Mouse (Mus musculus): ENCODE data around the gene Ntmt1.

The Ntmt1 gene

GRCm38 (mm10) chr2:30826825-30827748, 19.5 kb downstream of the Ntmt1 start:
- peak; percentile 25 to 35 for DNase-seq (ENCODE audit: low spot score in 2 of 2)

GRCm38 (mm10) chr2:30827749-30828475, 20.3 kb downstream of the Ntmt1 start:
- DNase-seq (ENCODE audit: low spot score in 2 of 2), result peak; percentile 86 to 98

GRCm38 (mm10) chr2:30829315-30829714, 21.7 kb downstream of the Ntmt1 start:
- peak; percentile 32 to 62 for DNase-seq (ENCODE audit: low spot score in 2 of 2)

GRCm38 (mm10) chr2:30830283-30830795, 22.7 kb downstream of the Ntmt1 start, which contains the start of gene Asb6:
Gene Asb6 (minus strand): TSS chr2:30830333.
- no peak for DNase-seq (ENCODE audit: low spot score in 2 of 2)

GRCm38 (mm10) chr2:30833644-30834043, 26.0 kb downstream of the Ntmt1 start:
- no peak for DNase-seq (ENCODE audit: low spot score in 2 of 2)

- no peak for DNase-seq (ENCODE audit: low spot score in 2 of 2)
Observed at GRCm38 (mm10) chr2:30834373-30835022, 26.9 kb downstream of the Ntmt1 start, which contains the start of gene Prrx2. Gene Prrx2 (plus strand): TSS chr2:30834972.

GRCm38 (mm10) chr2:30836238-30836990, 28.8 kb downstream of the Ntmt1 start:
- DNase-seq (ENCODE audit: low spot score in 2 of 2), result no peak

- DNase-seq (ENCODE audit: low spot score in 2 of 2), result no peak
Observed at GRCm38 (mm10) chr2:30842615-30843014, 35.0 kb downstream of the Ntmt1 start.

- no peak for DNase-seq (ENCODE audit: low spot score in 2 of 2)
Observed at GRCm38 (mm10) chr2:30845152-30846070, 37.8 kb downstream of the Ntmt1 start.

GRCm38 (mm10) chr2:30846236-30846635, 38.6 kb downstream of the Ntmt1 start:
- DNase-seq (ENCODE audit: low spot score in 2 of 2), result no peak

GRCm38 (mm10) chr2:30846723-30847122, 39.1 kb downstream of the Ntmt1 start:
- DNase-seq (ENCODE audit: low spot score in 2 of 2), result no peak

- DNase-seq (ENCODE audit: low spot score in 2 of 2), result no peak
Observed at GRCm38 (mm10) chr2:30848184-30848583, 40.6 kb downstream of the Ntmt1 start.

GRCm38 (mm10) chr2:30850581-30850980, 43.0 kb downstream of the Ntmt1 start:
- no peak for DNase-seq (ENCODE audit: low spot score in 2 of 2)

GRCm38 (mm10) chr2:30852771-30853313, 45.2 kb downstream of the Ntmt1 start:
- DNase-seq (ENCODE audit: low spot score in 2 of 2), result no peak

GRCm38 (mm10) chr2:30857076-30857475, 49.5 kb downstream of the Ntmt1 start:
- no peak for DNase-seq (ENCODE audit: low spot score in 2 of 2)

- DNase-seq (ENCODE audit: low spot score in 2 of 2), result no peak
Observed at GRCm38 (mm10) chr2:30859782-30860181, 52.2 kb downstream of the Ntmt1 start.

GRCm38 (mm10) chr2:30862081-30862480, 54.5 kb downstream of the Ntmt1 start:
- DNase-seq (ENCODE audit: low spot score in 2 of 2), result no peak

GRCm38 (mm10) chr2:30863574-30863973, 55.9 kb downstream of the Ntmt1 start:
- DNase-seq (ENCODE audit: low spot score in 2 of 2), result no peak

GRCm38 (mm10) chr2:30864968-30865381, 57.3 kb downstream of the Ntmt1 start:
- DNase-seq (ENCODE audit: low spot score in 2 of 2), result no peak

GRCm38 (mm10) chr2:30865426-30865825, 57.8 kb downstream of the Ntmt1 start:
- no peak for DNase-seq (ENCODE audit: low spot score in 2 of 2)
